Mouse (Mus musculus): ENCODE results near the gene Lrp6. TPM values are rescaled to one million over a fixed set of nuclear protein-coding genes. Genes with fewer than 3 reads are reported as not detected.

The Lrp6 gene
- polyA plus RNA-seq, 1 experiment: 3.6 TPM

DNA sequence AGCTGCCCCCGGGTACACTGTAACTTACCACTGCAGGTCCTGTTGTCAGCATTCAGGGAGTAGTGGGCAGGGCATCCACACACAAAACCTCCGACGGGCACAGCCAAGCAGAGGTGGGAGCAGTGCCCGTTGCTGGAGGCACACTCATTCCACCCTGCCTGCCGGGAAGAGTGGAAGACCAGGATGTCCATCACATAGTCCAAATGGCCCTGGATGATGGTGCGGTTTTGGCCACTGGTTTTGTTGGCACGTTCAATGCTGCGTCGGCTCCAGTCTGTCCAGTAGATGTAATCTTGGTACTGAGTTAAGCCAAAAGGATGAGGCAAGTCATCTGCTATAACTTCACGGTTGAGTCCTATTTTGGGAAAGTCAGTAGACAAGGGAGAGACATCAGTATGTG is 87.3 kb downstream of the Lrp6 start:
- no peak overlapping the region for H3K27ac ChIP-seq (ENCODE audit: control insufficient read depth, insufficient read depth, low read depth, low read length)
- no peak overlapping the region for H3K4me3 ChIP-seq (ENCODE audit: control insufficient read depth, low read depth, low read length)
- H3K4me1 ChIP-seq (ENCODE audit: control insufficient read depth, insufficient read depth, low read length): no peaks in the 10 kb centered on the region
- H3K27me3 ChIP-seq (ENCODE audit: control insufficient read depth, insufficient read depth, low read length): no peaks in the 10 kb centered on the region
- TF ChIP-seq CTCF (IDR thresholded peaks at IDR 0.05; ENCODE audit: control insufficient read depth, insufficient read depth, insufficient replicate concordance, low read depth, low read length): no peak
- no peaks in the 10 kb centered on the region for H3K36me3 ChIP-seq (ENCODE audit: control insufficient read depth, insufficient read depth, low read length)

- no peaks in the 10 kb centered on the region for H3K27me3 ChIP-seq (ENCODE audit: control insufficient read depth, insufficient read depth, low read length)
- TF ChIP-seq CTCF (IDR thresholded peaks at IDR 0.05; ENCODE audit: control insufficient read depth, insufficient read depth, insufficient replicate concordance, low read depth, low read length): no peak
- no peak for TF ChIP-seq POLR2A (IDR thresholded peaks at IDR 0.05; ENCODE audit: control insufficient read depth, low read depth, low read length)
- no peaks in the 10 kb centered on the region for H3K36me3 ChIP-seq (ENCODE audit: control insufficient read depth, insufficient read depth, low read length)
- H3K4me3 ChIP-seq (ENCODE audit: control insufficient read depth, low read depth, low read length): no peak overlapping the region; the same call in 1 of the 2 replicates
- H3K27ac ChIP-seq (ENCODE audit: control insufficient read depth, insufficient read depth, low read depth, low read length): no peak overlapping the region
- H3K4me1 ChIP-seq (ENCODE audit: control insufficient read depth, insufficient read depth, low read length): no peaks in the 10 kb centered on the region
Observed at GRCm38 (mm10) chr6:134473143-134473561, 93.6 kb downstream of the Lrp6 start.

- Histone ChIP-seq H3K27ac (ENCODE audit: control insufficient read depth, insufficient read depth, low read depth, low read length) (peak overlapping the region; percentile 59; the same call in 1 of the 2 replicates), H3K27me3 (ENCODE audit: control insufficient read depth, insufficient read depth, low read length) (no peaks in the 10 kb centered on the region), H3K4me3 (ENCODE audit: control insufficient read depth, low read depth, low read length) (no peak overlapping the region), H3K36me3 (ENCODE audit: control insufficient read depth, insufficient read depth, low read length) (no peaks in the 10 kb centered on the region), H3K4me1 (ENCODE audit: control insufficient read depth, insufficient read depth, low read length) (no peaks in the 10 kb centered on the region)
- TF ChIP-seq CTCF (IDR thresholded peaks at IDR 0.05; ENCODE audit: control insufficient read depth, insufficient read depth, insufficient replicate concordance, low read depth, low read length) (no peak), POLR2A (IDR thresholded peaks at IDR 0.05; ENCODE audit: control insufficient read depth, low read depth, low read length) (no peak)
Observed at GRCm38 (mm10) chr6:134470857-134471256, 95.9 kb downstream of the Lrp6 start.

DNA sequence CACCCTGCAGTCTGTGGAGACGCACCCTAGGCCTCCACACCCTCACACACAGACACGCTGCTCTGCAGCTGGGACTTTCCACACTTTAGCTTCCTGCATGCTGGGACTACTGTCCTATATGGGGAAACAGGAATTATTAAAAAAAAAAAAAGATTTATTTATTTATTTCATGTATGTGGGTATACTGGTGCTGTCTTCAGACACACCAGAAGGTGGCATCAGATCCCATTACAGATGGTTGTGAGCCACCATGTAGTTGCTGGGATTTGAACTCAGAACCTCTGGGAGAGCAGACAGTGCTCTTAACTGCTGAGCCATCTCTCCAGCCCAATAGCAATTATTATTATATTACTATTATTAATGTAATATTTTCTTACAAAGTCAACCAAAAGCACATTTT is 97.5 kb downstream of the Lrp6 start:
- H3K27ac ChIP-seq (ENCODE audit: control insufficient read depth, insufficient read depth, low read depth, low read length): no peak overlapping the region
- no peaks in the 10 kb centered on the region for H3K27me3 ChIP-seq (ENCODE audit: control insufficient read depth, insufficient read depth, low read length)
- TF ChIP-seq POLR2A (IDR thresholded peaks at IDR 0.05; ENCODE audit: control insufficient read depth, low read depth, low read length) (no peak), CTCF (IDR thresholded peaks at IDR 0.05; ENCODE audit: control insufficient read depth, insufficient read depth, insufficient replicate concordance, low read depth, low read length) (no peak)
- H3K36me3 ChIP-seq (ENCODE audit: control insufficient read depth, insufficient read depth, low read length): no peaks in the 10 kb centered on the region
- no peaks in the 10 kb centered on the region for H3K4me1 ChIP-seq (ENCODE audit: control insufficient read depth, insufficient read depth, low read length)
- H3K4me3 ChIP-seq (ENCODE audit: control insufficient read depth, low read depth, low read length): no peak overlapping the region

DNA sequence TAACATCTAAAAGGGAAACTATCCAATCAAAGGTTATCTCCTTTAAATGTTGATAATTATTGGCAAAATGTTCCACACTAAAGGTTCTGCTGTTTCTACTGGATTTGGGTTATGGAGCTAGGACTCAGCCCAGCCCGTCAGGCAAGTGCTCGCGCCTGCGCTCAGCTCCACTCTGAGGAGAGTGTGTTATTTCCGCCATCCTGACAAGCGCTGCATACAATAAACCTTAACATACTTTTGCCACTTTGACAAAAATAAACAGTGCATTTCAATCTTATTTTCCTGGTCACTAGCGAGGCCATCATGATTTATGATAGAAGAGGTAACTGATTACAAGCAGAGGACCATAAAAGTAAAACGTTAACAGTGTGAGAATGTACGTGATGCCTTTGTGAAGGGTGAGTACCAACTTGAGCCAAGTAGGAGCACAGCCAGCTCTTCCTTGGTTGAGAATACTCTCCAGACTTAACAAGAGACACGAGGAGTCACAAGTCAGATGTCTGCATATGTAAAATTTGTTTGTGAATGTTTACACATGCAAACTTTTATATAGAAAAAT is 100.0 kb downstream of the Lrp6 start:
- Histone ChIP-seq H3K4me1 (ENCODE audit: control insufficient read depth, insufficient read depth, low read length) (no peaks in the 10 kb centered on the region), H3K4me3 (ENCODE audit: control insufficient read depth, low read depth, low read length) (no peak overlapping the region), H3K36me3 (ENCODE audit: control insufficient read depth, insufficient read depth, low read length) (no peaks in the 10 kb centered on the region)

GRCm38 (mm10) chr6:134461175-134461574 is 105.6 kb downstream of the Lrp6 start:
- TF ChIP-seq CTCF (IDR thresholded peaks at IDR 0.05; ENCODE audit: control insufficient read depth, insufficient read depth, insufficient replicate concordance, low read depth, low read length): no peak
- TF ChIP-seq POLR2A (IDR thresholded peaks at IDR 0.05; ENCODE audit: control insufficient read depth, low read depth, low read length): no peak
- H3K4me1 ChIP-seq (ENCODE audit: control insufficient read depth, insufficient read depth, low read length): no peaks in the 10 kb centered on the region
- H3K36me3 ChIP-seq (ENCODE audit: control insufficient read depth, insufficient read depth, low read length): no peaks in the 10 kb centered on the region
- no peak overlapping the region for H3K4me3 ChIP-seq (ENCODE audit: control insufficient read depth, low read depth, low read length)
- no peak overlapping the region for H3K27ac ChIP-seq (ENCODE audit: control insufficient read depth, insufficient read depth, low read depth, low read length)
- no peaks in the 10 kb centered on the region for H3K27me3 ChIP-seq (ENCODE audit: control insufficient read depth, insufficient read depth, low read length)

More for the DNA sequence above, 100.0 kb downstream of the Lrp6 start:
- H3K27ac ChIP-seq (ENCODE audit: control insufficient read depth, insufficient read depth, low read depth, low read length): no peak overlapping the region
- no peaks in the 10 kb centered on the region for H3K27me3 ChIP-seq (ENCODE audit: control insufficient read depth, insufficient read depth, low read length)
- TF ChIP-seq CTCF (IDR thresholded peaks at IDR 0.05; ENCODE audit: control insufficient read depth, insufficient read depth, insufficient replicate concordance, low read depth, low read length): no peak
- TF ChIP-seq POLR2A (IDR thresholded peaks at IDR 0.05; ENCODE audit: control insufficient read depth, low read depth, low read length): no peak

- no peaks in the 10 kb centered on the region for H3K36me3 ChIP-seq (ENCODE audit: control insufficient read depth, insufficient read depth, low read length)
Observed at GRCm38 (mm10) chr6:134458376-134458775, 108.4 kb downstream of the Lrp6 start.

More at GRCm38 (mm10) chr6:134458376-134458775, 108.4 kb downstream of the Lrp6 start:
- no peak overlapping the region for H3K27ac ChIP-seq (ENCODE audit: control insufficient read depth, insufficient read depth, low read depth, low read length)
- no peak overlapping the region for H3K4me3 ChIP-seq (ENCODE audit: control insufficient read depth, low read depth, low read length)
- TF ChIP-seq CTCF (IDR thresholded peaks at IDR 0.05; ENCODE audit: control insufficient read depth, insufficient read depth, insufficient replicate concordance, low read depth, low read length): no peak
- no peak for TF ChIP-seq POLR2A (IDR thresholded peaks at IDR 0.05; ENCODE audit: control insufficient read depth, low read depth, low read length)
- H3K4me1 ChIP-seq (ENCODE audit: control insufficient read depth, insufficient read depth, low read length): no peaks in the 10 kb centered on the region
- H3K27me3 ChIP-seq (ENCODE audit: control insufficient read depth, insufficient read depth, low read length): no peaks in the 10 kb centered on the region
